Mouse (Mus musculus) CD4-positive, CD25-positive, alpha-beta regulatory T cell, adult 9 weeks (primary cell): ENCODE results near the gene Gm10024. TPM values are rescaled to one million over a fixed set of nuclear protein-coding genes. Genes with fewer than 3 reads are reported as not detected.

Source experiments
- polyA plus RNA-seq: library from polyadenylated mRNA; unstranded; fragments of 100-300 nt; shearing (Covaris generic); gene quantifications from one replicate; pipeline ENCODE4 v1.2.1, GENCODE M21; 2017

Gene Gm10024
- polyA plus RNA-seq = not detected

GRCm38 (mm10) chr10:77711157-77711556 lies at the start of gene Gm10024:
Gene Gm10024 (plus strand): TSS chr10:77711457.

GRCm38 (mm10) chr10:77685895-77686664 lies 25.2 kb upstream of the Gm10024 start, which contains the start of gene Tspear:
Gene Tspear (plus strand): TSS chr10:77686569.

DNA sequence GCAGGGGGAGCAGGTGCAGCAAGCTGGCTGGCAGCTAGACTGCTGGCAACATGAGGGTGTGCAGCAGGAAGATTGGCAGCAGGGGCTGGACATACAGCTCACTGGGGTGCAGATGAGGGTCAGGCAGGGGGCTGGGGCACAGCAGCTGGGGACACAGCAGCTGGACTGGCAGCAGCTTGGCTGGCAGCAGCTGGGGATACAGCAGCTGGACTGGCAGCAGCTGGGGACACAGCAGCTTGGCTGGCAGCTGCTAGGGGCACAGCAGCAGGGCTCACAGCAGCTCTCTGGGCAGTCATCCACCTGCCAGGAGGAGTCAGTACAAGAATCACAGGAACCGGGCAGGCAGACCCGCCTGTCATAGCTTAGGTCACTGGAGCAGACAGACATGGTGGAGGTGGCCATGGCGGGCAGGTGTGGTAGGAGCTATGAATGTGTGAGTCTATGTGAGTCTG lies 20.9 kb upstream of the Gm10024 start, which contains the start of gene Gm19402:
Gene Gm19402 (minus strand): TSS at position 402 of the 452 bp plus-strand sequence.

GRCm38 (mm10) chr10:77697133-77697532 lies 14.1 kb upstream of the Gm10024 start, which contains the start of gene Gm9508:
Gene Gm9508 (minus strand): TSS chr10:77697233.

DNA sequence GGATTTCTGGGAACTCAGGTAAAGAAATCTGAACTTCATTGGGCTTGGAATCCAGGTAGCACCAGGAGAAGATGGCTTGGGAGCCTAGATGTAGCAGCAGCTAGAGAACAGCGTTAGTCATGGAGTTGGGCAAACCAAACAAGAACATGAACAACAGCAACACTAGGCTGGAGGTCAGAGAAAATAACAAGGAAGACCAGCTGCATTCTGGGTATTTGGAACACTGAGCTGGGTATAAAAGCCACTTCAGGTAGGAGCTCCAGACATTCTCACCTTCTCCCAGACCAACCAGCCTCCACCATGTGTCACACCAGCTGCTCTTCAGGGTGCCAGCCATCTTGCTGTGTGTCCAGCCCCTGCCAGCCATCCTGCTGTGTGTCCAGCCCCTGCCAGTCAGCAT lies 4.9 kb upstream of the Gm10024 start, which contains the start of gene Gm10272:
Gene Gm10272 (plus strand): TSS at position 301 of the 400 bp plus-strand sequence.

DNA sequence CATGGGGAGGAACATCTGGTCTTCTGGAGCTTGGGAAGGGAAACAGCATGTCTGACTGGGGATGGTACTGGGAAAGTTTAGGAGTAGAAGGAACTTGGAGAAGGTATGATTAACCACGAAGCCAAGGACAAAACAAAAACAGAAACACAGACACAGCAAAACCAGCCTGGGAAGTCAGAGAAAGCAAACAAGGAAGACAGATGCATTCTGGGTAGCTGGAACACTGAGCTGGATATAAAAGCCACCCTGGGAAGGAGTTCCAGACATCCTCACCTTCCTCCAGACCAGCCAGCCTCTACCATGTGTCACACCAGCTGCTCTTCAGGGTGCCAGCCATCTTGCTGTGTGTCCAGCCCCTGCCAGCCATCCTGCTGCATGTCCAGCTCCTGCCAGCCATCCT lies 4.2 kb downstream of the Gm10024 start, which contains the start of gene Gm10142:
Gene Gm10142 (plus strand): TSS at position 301 of the 400 bp plus-strand sequence.

GRCm38 (mm10) chr10:77720299-77720698 lies 9.0 kb downstream of the Gm10024 start, which contains the start of gene Krtap12-1:
Gene Krtap12-1 (plus strand): TSS chr10:77720599.

DNA sequence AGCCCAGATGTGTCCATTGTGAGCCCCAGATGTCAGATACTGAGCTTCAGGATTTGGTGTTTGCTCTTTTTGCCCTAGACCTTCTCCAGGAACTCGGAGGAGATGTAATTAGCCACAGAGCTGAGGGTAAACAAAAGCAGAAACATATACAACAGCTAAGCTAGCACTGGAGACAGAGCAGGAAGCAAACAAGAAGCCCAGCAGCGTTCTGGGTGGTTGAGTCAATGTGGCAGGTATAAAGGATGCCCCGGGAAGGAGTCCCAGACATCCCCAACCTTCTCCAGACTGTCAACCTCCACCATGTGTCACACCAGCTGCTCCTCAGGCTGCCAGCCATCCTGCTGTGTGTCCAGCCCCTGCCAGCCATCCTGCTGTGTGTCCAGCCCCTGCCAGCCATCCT lies 14.9 kb downstream of the Gm10024 start, which contains the start of gene Gm10100:
Gene Gm10100 (plus strand): TSS at position 301 of the 400 bp plus-strand sequence.

GRCm38 (mm10) chr10:77741924-77742688 lies 30.8 kb downstream of the Gm10024 start, which contains the start of gene Gm18596:
Gene Gm18596 (minus strand): TSS chr10:77742638.

DNA sequence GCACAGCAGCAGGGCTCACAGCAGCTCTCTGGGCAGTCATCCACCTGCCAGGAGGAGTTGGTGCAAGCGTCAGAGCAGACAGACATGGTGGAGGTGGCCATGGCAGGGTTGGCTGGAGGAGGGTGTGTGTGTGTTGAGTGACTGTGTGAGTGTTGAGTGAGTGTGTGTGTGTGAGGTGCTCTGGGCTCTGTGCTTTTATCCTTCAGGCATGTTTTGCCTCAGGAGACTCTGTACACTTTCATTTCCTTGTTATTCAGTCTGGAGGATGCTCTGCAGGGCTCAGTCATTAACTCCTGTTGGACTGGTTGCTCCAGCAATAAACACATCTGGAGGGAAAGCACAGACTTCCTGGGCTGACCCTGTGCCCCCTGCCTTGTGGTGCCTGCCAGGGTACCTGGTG lies 40.0 kb downstream of the Gm10024 start, which contains the start of gene Gm9736:
Gene Gm9736 (minus strand): TSS at position 101 of the 400 bp plus-strand sequence.

DNA sequence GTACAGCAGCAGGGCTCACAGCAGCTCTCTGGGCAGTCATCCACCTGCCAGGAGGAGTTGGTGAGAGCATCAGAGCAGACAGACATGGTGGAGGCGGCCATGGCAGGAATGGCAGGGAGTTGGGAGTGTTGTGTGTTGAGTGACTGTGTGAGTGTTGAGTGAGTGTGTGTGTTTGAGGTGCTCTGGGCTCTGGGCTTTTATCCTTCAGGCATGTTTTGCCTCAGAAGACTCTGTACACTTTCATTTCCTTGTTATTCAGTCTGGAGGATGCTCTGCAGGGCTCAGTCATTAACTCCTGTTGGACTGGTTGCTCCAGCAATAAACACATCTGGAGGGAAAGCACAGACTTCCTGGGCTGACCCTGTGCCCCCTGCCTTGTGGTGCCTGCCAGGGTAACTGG lies 48.3 kb downstream of the Gm10024 start, which contains the start of gene Gm3233:
Gene Gm3233 (minus strand): TSS at position 101 of the 400 bp plus-strand sequence.

Other genes starting within 250 kb of the Gm10024 start
- 41.4 TPM for gene Fam207a, start 195.7 kb upstream of the Gm10024 start, polyA plus RNA-seq
- 605 TPM for gene Itgb2, start 181.2 kb upstream of the Gm10024 start, polyA plus RNA-seq
- gene Pttg1ip, start 129.7 kb upstream of the Gm10024 start, polyA plus RNA-seq = 129 TPM
- gene Sumo3, start 105.4 kb upstream of the Gm10024 start, polyA plus RNA-seq = 129 TPM
- gene Gm49325, start 105.3 kb upstream of the Gm10024 start, polyA plus RNA-seq = not detected
- 62.1 TPM for gene Ube2g2, start 89.2 kb upstream of the Gm10024 start, polyA plus RNA-seq
- 0.87 TPM for gene Tspear, start 24.9 kb upstream of the Gm10024 start, polyA plus RNA-seq
- not detected for gene Gm19402, start 20.7 kb upstream of the Gm10024 start, polyA plus RNA-seq
- gene Gm9508, start 14.2 kb upstream of the Gm10024 start, polyA plus RNA-seq = not detected
- gene Gm10272, start 4.8 kb upstream of the Gm10024 start, polyA plus RNA-seq = not detected
- gene Gm10142, start 4.3 kb downstream of the Gm10024 start, polyA plus RNA-seq = not detected
- gene Krtap12-1, start 9.1 kb downstream of the Gm10024 start, polyA plus RNA-seq = not detected
- not detected for gene Gm10100, start 15.0 kb downstream of the Gm10024 start, polyA plus RNA-seq
- not detected for gene Gm18596, start 31.2 kb downstream of the Gm10024 start, polyA plus RNA-seq
- gene Gm9736, start 39.9 kb downstream of the Gm10024 start, polyA plus RNA-seq = not detected
- not detected for gene Gm3233, start 48.2 kb downstream of the Gm10024 start, polyA plus RNA-seq
- gene Gm3238, start 59.9 kb downstream of the Gm10024 start, polyA plus RNA-seq = not detected
- gene Gm7138, start 65.5 kb downstream of the Gm10024 start, polyA plus RNA-seq = not detected
- gene Gm3250, start 71.1 kb downstream of the Gm10024 start, polyA plus RNA-seq = not detected
- not detected for gene Gm7137, start 76.7 kb downstream of the Gm10024 start, polyA plus RNA-seq
- not detected for gene Gm9639, start 83.6 kb downstream of the Gm10024 start, polyA plus RNA-seq
- not detected for gene Gm19668, start 87.7 kb downstream of the Gm10024 start, polyA plus RNA-seq
- not detected for gene Gm9507, start 100.4 kb downstream of the Gm10024 start, polyA plus RNA-seq
- not detected for gene Gm2696, start 103.2 kb downstream of the Gm10024 start, polyA plus RNA-seq
- gene Krtap10-4, start 115.6 kb downstream of the Gm10024 start, polyA plus RNA-seq = not detected
- gene Krtap10-10, start 124.5 kb downstream of the Gm10024 start, polyA plus RNA-seq = not detected
- gene Gm36176, start 135.3 kb downstream of the Gm10024 start, polyA plus RNA-seq = not detected
- gene Gm10318, start 141.4 kb downstream of the Gm10024 start, polyA plus RNA-seq = not detected
- gene Gm3285, start 150.5 kb downstream of the Gm10024 start, polyA plus RNA-seq = not detected
- gene Lrrc3, start 191.1 kb downstream of the Gm10024 start, polyA plus RNA-seq = not detected